8 mouse cellular contexts compared by ENCODE assay signal in the genomic region with DNA sequence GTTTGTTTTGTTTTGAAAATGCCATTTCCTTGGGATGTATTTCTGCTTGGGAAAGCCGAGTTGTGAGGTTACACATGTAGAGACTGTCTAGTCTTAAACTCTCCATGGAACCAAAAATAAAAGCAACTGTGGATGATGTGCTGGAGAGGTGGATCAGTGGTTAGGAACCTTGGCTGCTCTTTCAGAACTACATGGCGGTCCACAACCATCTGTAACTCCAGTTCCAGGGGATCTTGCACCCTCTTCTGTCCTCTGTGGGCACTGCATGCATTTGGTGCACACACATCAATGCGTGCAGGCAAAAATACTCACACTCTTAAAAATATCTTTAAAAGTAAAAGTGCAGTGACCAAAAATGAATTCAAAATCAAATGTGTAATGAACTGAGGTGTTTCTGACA. TPM values are rescaled to one million over a fixed set of nuclear protein-coding genes. Genes with fewer than 3 reads are reported as not detected.
A peak's percentile ranks its signal among the peaks of the same experiment; 100 is the strongest.
DNase-seq lines count a peak whose midpoint lies in the region; ATAC-seq and TF ChIP-seq lines count a peak whose summit lies in the region.
"Had no signal": no experiment of that assay in that cellular context is flagged by ENCODE, and none has a peak within 500 bp of the region (broad histone marks: within the 10 kb centered on the region; RNA-seq: fewer than 3 reads in every experiment).

No protein-coding gene starts in this region.

- peak; percentile 59 for DNase-seq in kidney, adult 18-20 months
- peak; percentile 23 for DNase-seq in neural tube, embryonic 11.5 days (ENCODE audit: low spot score)
- DNase-seq in left cerebral cortex, adult 9 months (ENCODE audit: low spot score in 2 of 2): no peak

- H3K9ac ChIP-seq in kidney, embryonic 14.5 days (ENCODE audit: low read depth, low read length): no peak overlapping the region
- H3K9ac ChIP-seq in kidney, embryonic 15.5 days: no peak overlapping the region
- H3K9ac ChIP-seq in neural tube, embryonic 11.5 days (ENCODE audit: low read length): no peak overlapping the region

- H3K27me3 ChIP-seq in kidney, embryonic 14.5 days (ENCODE audit: control insufficient read depth, insufficient read depth, low read length): no peaks in the 10 kb centered on the region
- peaks cover 18% of the 10 kb centered on the region for H3K27me3 ChIP-seq in E14TG2a.4 (ENCODE audit: insufficient read depth, low read length)
- no peaks in the 10 kb centered on the region for H3K27me3 ChIP-seq in kidney, embryonic 15.5 days
- peaks cover 6% of the 10 kb centered on the region; the same call in 1 of the 2 replicates for H3K27me3 ChIP-seq in neural tube, embryonic 11.5 days (ENCODE audit: control insufficient read depth, insufficient read depth, low read length)

- no peak overlapping the region for H3K27ac ChIP-seq in kidney, embryonic 14.5 days (ENCODE audit: low read depth, low read length)
- no peak overlapping the region for H3K27ac ChIP-seq in kidney, embryonic 15.5 days
- H3K27ac ChIP-seq in neural tube, embryonic 11.5 days (ENCODE audit: low read depth, low read length): no peak overlapping the region

- WGBS in kidney, embryonic 14.5 days: 62% methylated on average over 3 of the region's 3 CpGs
- 64% methylated on average over 3 of the region's 3 CpGs for WGBS in kidney, embryonic 15.5 days
- 57% methylated on average over 3 of the region's 3 CpGs for WGBS in neural tube, embryonic 11.5 days

- no peak for ATAC-seq in kidney, embryonic 14.5 days (ENCODE audit: low FRiP score, low TSS enrichment)
- peak; percentile 48 for ATAC-seq in activated CD4-positive, CD25-positive, alpha-beta regulatory T cell, adult 4 months
- no peak for ATAC-seq in kidney, embryonic 15.5 days (replicated peaks; ENCODE audit: low FRiP score)
- ATAC-seq in neural tube, embryonic 11.5 days (ENCODE audit: insufficient read depth, low FRiP score, low TSS enrichment): no peak

- peak; percentile 79 for TF ChIP-seq CTCF in E14TG2a.4 (conservative IDR thresholded peaks at IDR 0.05; ENCODE audit: low read length)

- no peak overlapping the region for H3K4me3 ChIP-seq in kidney, embryonic 14.5 days (ENCODE audit: low read length)
- no peak overlapping the region for H3K4me3 ChIP-seq in E14TG2a.4 (replicated peaks; ENCODE audit: low read length)
- no peak overlapping the region for H3K4me3 ChIP-seq in kidney, embryonic 15.5 days (replicated peaks)
- H3K4me3 ChIP-seq in neural tube, embryonic 11.5 days (ENCODE audit: low read depth, low read length): no peak overlapping the region

- peaks cover 16% of the 10 kb centered on the region; the same call in 1 of the 2 replicates for H3K36me3 ChIP-seq in kidney, embryonic 14.5 days (ENCODE audit: control insufficient read depth, insufficient read depth, low read length)
- peaks cover 15% of the 10 kb centered on the region for H3K36me3 ChIP-seq in E14TG2a.4 (ENCODE audit: insufficient read depth, low read length)
- H3K36me3 ChIP-seq in kidney, embryonic 15.5 days: peaks cover 22% of the 10 kb centered on the region
- H3K36me3 ChIP-seq in neural tube, embryonic 11.5 days (ENCODE audit: control insufficient read depth, insufficient read depth, low read length): no peaks in the 10 kb centered on the region; the same call in none of the 2 replicates

- H3K4me2 ChIP-seq in kidney, embryonic 14.5 days (replicated peaks; ENCODE audit: low read depth, low read length): no peak overlapping the region
- H3K4me2 ChIP-seq in kidney, embryonic 15.5 days: peak overlapping the region; percentile 80; the same call in 1 of the 2 replicates
- no peak overlapping the region for H3K4me2 ChIP-seq in neural tube, embryonic 11.5 days (ENCODE audit: low read depth)

- no peaks in the 10 kb centered on the region for H3K9me3 ChIP-seq in kidney, embryonic 14.5 days (ENCODE audit: control insufficient read depth, low read length)
- no peaks in the 10 kb centered on the region for H3K9me3 ChIP-seq in E14TG2a.4 (ENCODE audit: low read length)
- H3K9me3 ChIP-seq in kidney, embryonic 15.5 days (replicated peaks): no peaks in the 10 kb centered on the region
- H3K9me3 ChIP-seq in neural tube, embryonic 11.5 days (ENCODE audit: control insufficient read depth, low read length): no peaks in the 10 kb centered on the region

- 0 out of 2 replicates have a peak, but pooled peaks cover 6% of the 10 kb centered on the region for H3K4me1 ChIP-seq in kidney, embryonic 14.5 days (ENCODE audit: control insufficient read depth, insufficient read depth, low read length)
- H3K4me1 ChIP-seq in E14TG2a.4 (replicated peaks; ENCODE audit: low read depth, low read length): peaks cover 28% of the 10 kb centered on the region
- H3K4me1 ChIP-seq in kidney, embryonic 15.5 days: peaks cover 16% of the 10 kb centered on the region
- H3K4me1 ChIP-seq in neural tube, embryonic 11.5 days (ENCODE audit: control insufficient read depth, insufficient read depth, low read length): no peaks in the 10 kb centered on the region

RNA-seq across cellular contexts. Expression of a gene that starts 15.4 kb away (rescaled TPM):
- 42.1 and 49.8 TPM in 2 replicates for polyA plus RNA-seq in kidney, embryonic 14.5 days (2014; fragmentation: Nextera tagmentation; extraction: Ambion mirVana)
- polyA plus RNA-seq in activated CD4-positive, CD25-positive, alpha-beta regulatory T cell, adult 4 months (2017; shearing (Covaris generic)): 10 to 100 TPM; 39.6 to 51.6 TPM
- polyA plus RNA-seq in kidney, embryonic 15.5 days (2015; fragmentation: Nextera tagmentation; extraction: Ambion mirVana): 37.1 and 44.6 TPM in 2 replicates
- 45.2 and 46.6 TPM in 2 replicates for polyA plus RNA-seq in neural tube, embryonic 11.5 days (2014; fragmentation: Nextera tagmentation; extraction: Ambion mirVana)

RNA-seq across cellular contexts. Expression of a gene that starts 27.4 kb away (rescaled TPM):
- not detected in 2 replicates for polyA plus RNA-seq in kidney, embryonic 14.5 days (2014; fragmentation: Nextera tagmentation; extraction: Ambion mirVana)
- polyA plus RNA-seq in activated CD4-positive, CD25-positive, alpha-beta regulatory T cell, adult 4 months (2017; shearing (Covaris generic)): under 1 TPM; 0.17 to 0.40 TPM
- polyA plus RNA-seq in kidney, embryonic 15.5 days (2015; fragmentation: Nextera tagmentation; extraction: Ambion mirVana): not detected in 2 replicates
- polyA plus RNA-seq in neural tube, embryonic 11.5 days (2014; fragmentation: Nextera tagmentation; extraction: Ambion mirVana): not detected in 2 replicates
- polyA plus RNA-seq: neural tube, embryonic 14.5 days had no signal

RNA-seq across cellular contexts. Expression of a gene that starts 32.1 kb away (rescaled TPM):
- polyA plus RNA-seq in kidney, embryonic 14.5 days (2014; fragmentation: Nextera tagmentation; extraction: Ambion mirVana): 2.2 and 6.1 TPM in 2 replicates
- 1 to 10 TPM; 4.5 to 5.5 TPM for polyA plus RNA-seq in activated CD4-positive, CD25-positive, alpha-beta regulatory T cell, adult 4 months (2017; shearing (Covaris generic))
- polyA plus RNA-seq in kidney, embryonic 15.5 days (2015; fragmentation: Nextera tagmentation; extraction: Ambion mirVana): 4.7 and 5.4 TPM in 2 replicates
- polyA plus RNA-seq in neural tube, embryonic 11.5 days (2014; fragmentation: Nextera tagmentation; extraction: Ambion mirVana): 1.9 and 2.3 TPM in 2 replicates

RNA-seq across cellular contexts. Expression of a gene that starts 32.3 kb away (rescaled TPM):
- 9.7 and 11.8 TPM in 2 replicates for polyA plus RNA-seq in kidney, embryonic 14.5 days (2014; fragmentation: Nextera tagmentation; extraction: Ambion mirVana)
- polyA plus RNA-seq in activated CD4-positive, CD25-positive, alpha-beta regulatory T cell, adult 4 months (2017; shearing (Covaris generic)): 10 to 100 TPM; 21.1 to 24.9 TPM
- polyA plus RNA-seq in kidney, embryonic 15.5 days (2015; fragmentation: Nextera tagmentation; extraction: Ambion mirVana): 8.8 and 10.5 TPM in 2 replicates
- 3.2 and 3.3 TPM in 2 replicates for polyA plus RNA-seq in neural tube, embryonic 11.5 days (2014; fragmentation: Nextera tagmentation; extraction: Ambion mirVana)

Comparison
In these comparisons a context has a peak if more than half of its experiments do, and no peak if none do; other contexts are left out.
1. DNase-seq: peak in kidney, adult 18-20 months (single experiment) and neural tube, embryonic 11.5 days (single experiment); none in left cerebral cortex, adult 9 months (0 of 2).